Mouse (Mus musculus) CD4-positive, CD25-positive, alpha-beta regulatory T cell, adult 9 weeks (primary cell): ENCODE results near the gene Nav3. TPM values are rescaled to one million over a fixed set of nuclear protein-coding genes. Genes with fewer than 3 reads are reported as not detected.

ENCODE experiments used
- polyA plus RNA-seq: library from polyadenylated mRNA; unstranded; fragments of 100-300 nt; shearing (Covaris generic); gene quantifications from one replicate; pipeline ENCODE4 v1.2.1, GENCODE M21; 2017

Nav3 gene
- polyA plus RNA-seq, result not detected

DNA sequence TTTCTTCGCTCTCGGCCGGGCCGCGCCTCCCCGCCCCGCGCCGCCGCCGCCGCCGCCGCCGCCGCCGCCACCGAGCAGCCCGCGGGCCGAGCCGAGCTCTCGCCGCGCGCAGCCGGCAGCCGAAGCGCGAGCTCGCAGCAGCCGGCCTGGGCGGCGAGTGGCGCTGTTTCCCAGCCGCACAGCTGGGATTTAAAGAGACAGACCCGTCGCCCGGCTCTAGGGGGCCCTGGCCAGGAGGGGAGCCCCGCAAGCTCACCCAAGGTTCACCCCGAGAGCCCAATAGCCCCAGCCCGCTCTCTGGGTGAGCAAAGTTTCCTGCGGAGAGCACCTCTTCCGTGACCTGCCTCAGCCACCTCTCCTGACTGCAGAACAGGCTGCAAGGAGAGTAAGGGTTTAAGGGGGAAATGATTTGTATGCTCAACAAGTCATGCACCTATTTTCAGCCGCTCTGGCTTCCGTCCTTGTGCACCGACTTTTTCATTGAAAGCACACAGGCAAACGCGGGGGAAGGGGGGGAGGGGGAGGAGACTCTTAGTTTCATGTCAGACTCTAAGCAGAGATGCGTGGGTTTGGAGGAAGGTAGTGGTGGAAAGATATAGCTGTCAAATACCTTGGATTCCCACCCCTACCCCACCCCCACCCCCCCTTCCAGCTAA is at the start of gene Nav3:
Gene Nav3 (minus strand): TSS at position 367 of the 656 bp plus-strand sequence.

